Mouse (Mus musculus) MEL (cell line): Measurements from ENCODE around the gene Megf8. TPM values are rescaled to one million over a fixed set of nuclear protein-coding genes. Genes with fewer than 3 reads are reported as not detected.

ENCODE experiments used
- DNase-seq: peaks from one replicate; pipeline ENCODE4 v3.0.0; 2011; ENCODE audit warnings: low read depth, low spot score
- H3K27ac ChIP-seq: 2 replicates; pipeline ENCODE4 v1.5.1; 2012; ENCODE audit warnings: low read depth, mild to moderate bottlenecking, control low read depth, low read length, moderate library complexity; ENCODE audit not compliant: control insufficient read depth
- H3K27me3 ChIP-seq, 2 experiments: fragments of 150-350 bp in 1 of 2; sonication (generic) in 1 of 2; 2 replicates each; pipeline ENCODE4 v1.6.1; 2012; ENCODE audit warnings: low read length in 2 of 2, mild to moderate bottlenecking in 2 of 2, improper control_type of control experiment in 1 of 2, moderate library complexity in 1 of 2; ENCODE audit not compliant: insufficient read depth in 2 of 2, control insufficient read depth in 1 of 2
- H3K36me3 ChIP-seq, 2 experiments: 2 replicates each; pipeline ENCODE4 v1.6.1; 2012 to 2014; ENCODE audit warnings: low read length in 2 of 2, improper control_type of control experiment in 1 of 2, inconsistent platforms in 1 of 2, mild to moderate bottlenecking in 1 of 2; ENCODE audit not compliant: insufficient read depth in 2 of 2, control insufficient read depth in 1 of 2
- H3K4me1 ChIP-seq, 2 experiments: fragments of 150-350 bp in 1 of 2; sonication (generic) in 1 of 2; 2 replicates each; pipeline ENCODE4 v1.6.1; 2012; ENCODE audit warnings: low read length in 2 of 2, improper control_type of control experiment in 1 of 2, mild to moderate bottlenecking in 1 of 2; ENCODE audit not compliant: insufficient read depth in 2 of 2, control insufficient read depth in 1 of 2
- H3K4me3 ChIP-seq, 2 experiments: fragments of 150-350 bp in 1 of 2; sonication (generic) in 1 of 2; 2 replicates each; pipeline ENCODE4 v1.5.1; 2012; ENCODE audit warnings: low read depth in 2 of 2, low read length in 2 of 2, mild to moderate bottlenecking in 2 of 2, moderate library complexity in 2 of 2, control low read depth in 1 of 2, improper control_type of control experiment in 1 of 2; ENCODE audit not compliant: control insufficient read depth in 1 of 2, insufficient read depth in 1 of 2
- H3K79me2 ChIP-seq: 2 replicates; pipeline ENCODE4 v1.6.1; 2012; ENCODE audit warnings: mild to moderate bottlenecking, low read length, moderate library complexity; ENCODE audit not compliant: control insufficient read depth, poor library complexity, insufficient read depth
- H3K9ac ChIP-seq: 2 replicates; pipeline ENCODE4 v1.6.1; 2012; ENCODE audit warnings: low read depth, mild to moderate bottlenecking, control low read depth, low read length, moderate library complexity; ENCODE audit not compliant: control insufficient read depth, poor library complexity, severe bottlenecking
- H3K9me3 ChIP-seq: fragments of 150-350 bp; sonication (generic); replicated peaks from 2 replicates; pipeline ENCODE4 v1.6.1; 2012; ENCODE audit warnings: mild to moderate bottlenecking, low read length, improper control_type of control experiment, moderate library complexity; ENCODE audit not compliant: insufficient read depth
- CHD1 ChIP-seq: IDR thresholded peaks from 2 replicates; pipeline ENCODE4 v1.6.1; 2012; ENCODE audit warnings: low read depth, mild to moderate bottlenecking, inconsistent platforms, low read length, improper control_type of control experiment
- CTCF ChIP-seq, 3 experiments: IDR thresholded peaks in 2 of 3; conservative IDR thresholded peaks in 1 of 3; 2 replicates each; pipeline ENCODE4 v1.5.1; 2011 to 2012; ENCODE audit warnings: low read length in 3 of 3, low read depth in 2 of 3, mild to moderate bottlenecking in 2 of 3, improper control_type of control experiment in 1 of 3, inconsistent platforms in 1 of 3, mixed read lengths in 1 of 3, moderate library complexity in 1 of 3; ENCODE audit not compliant: control insufficient read depth in 1 of 3, insufficient read depth in 1 of 3, poor library complexity in 1 of 3, severe bottlenecking in 1 of 3
- E2F4 ChIP-seq: IDR thresholded peaks from 2 replicates; pipeline ENCODE4 v1.6.1; 2011; ENCODE audit warnings: low read depth, low read length, improper control_type of control experiment, borderline replicate concordance
- ELF1 ChIP-seq: IDR thresholded peaks from 2 replicates; pipeline ENCODE4 v1.6.1; 2014; ENCODE audit warnings: low read depth, mild to moderate bottlenecking, inconsistent platforms, low read length, improper control_type of control experiment, moderate library complexity
- EP300 ChIP-seq, 2 experiments: IDR thresholded peaks; 2 replicates each; pipeline ENCODE4 v1.6.1; 2011; ENCODE audit warnings: improper control_type of control experiment in 2 of 2, low read length in 2 of 2, low read depth in 1 of 2, mild to moderate bottlenecking in 1 of 2
- GATA1 ChIP-seq: IDR thresholded peaks from 2 replicates; pipeline ENCODE4 v1.6.1; 2011; ENCODE audit warnings: low read depth, low read length, improper control_type of control experiment
- JUND ChIP-seq: IDR thresholded peaks from 2 replicates; pipeline ENCODE4 v1.6.1; 2011; ENCODE audit warnings: low read depth, mild to moderate bottlenecking, improper control_type of control experiment, low read length
- MAFK ChIP-seq: IDR thresholded peaks from 2 replicates; pipeline ENCODE4 v1.6.1; 2011; ENCODE audit warnings: low read depth, mild to moderate bottlenecking, low read length, improper control_type of control experiment, borderline replicate concordance
- MXI1 ChIP-seq: IDR thresholded peaks from 2 replicates; pipeline ENCODE4 v1.6.1; 2011; ENCODE audit warnings: mild to moderate bottlenecking, low read depth, low read length, improper control_type of control experiment
- NRF1 ChIP-seq: IDR thresholded peaks from 2 replicates; pipeline ENCODE4 v1.6.1; 2014; ENCODE audit warnings: low read depth, mild to moderate bottlenecking, inconsistent platforms, low read length, improper control_type of control experiment, moderate library complexity; ENCODE audit not compliant: poor library complexity, insufficient read depth, severe bottlenecking
- POLR2A ChIP-seq, 2 experiments: IDR thresholded peaks; 2 replicates each; pipeline ENCODE4 v1.6.1; 2011 to 2012; ENCODE audit warnings: low read length in 2 of 2, mild to moderate bottlenecking in 2 of 2, control low read depth in 1 of 2, improper control_type of control experiment in 1 of 2, low read depth in 1 of 2, moderate library complexity in 1 of 2; ENCODE audit not compliant: control insufficient read depth in 1 of 2, insufficient read depth in 1 of 2, poor library complexity in 1 of 2
- POLR2AphosphoS5 ChIP-seq: IDR thresholded peaks from 2 replicates; pipeline ENCODE4 v1.6.1; 2012; ENCODE audit warnings: low read depth, borderline replicate concordance, mild to moderate bottlenecking, inconsistent platforms, low read length, moderate library complexity, mixed read lengths
- RAD21 ChIP-seq: IDR thresholded peaks from 2 replicates; pipeline ENCODE4 v1.6.1; 2011; ENCODE audit warnings: mild to moderate bottlenecking, low read depth, low read length, improper control_type of control experiment
- SIN3A ChIP-seq: IDR thresholded peaks from 2 replicates; pipeline ENCODE4 v1.6.1; 2012; ENCODE audit warnings: low read length, improper control_type of control experiment, inconsistent platforms
- TAL1 ChIP-seq: IDR thresholded peaks from 2 replicates; pipeline ENCODE4 v1.6.1; 2012; ENCODE audit warnings: mild to moderate bottlenecking, inconsistent platforms, low read length, moderate library complexity, mixed read lengths
- TBP ChIP-seq: IDR thresholded peaks from 2 replicates; pipeline ENCODE4 v1.8.0; 2011; ENCODE audit warnings: low read depth, low read length, improper control_type of control experiment
- TCF12 ChIP-seq: IDR thresholded peaks from 2 replicates; pipeline ENCODE4 v1.6.1; 2014; ENCODE audit warnings: low read depth, mild to moderate bottlenecking, inconsistent platforms, low read length, improper control_type of control experiment, moderate library complexity
- UBTF ChIP-seq: IDR thresholded peaks from 2 replicates; pipeline ENCODE4 v1.6.1; 2012; ENCODE audit warnings: low read depth, mild to moderate bottlenecking, inconsistent platforms, low read length, improper control_type of control experiment, moderate library complexity, borderline replicate concordance; ENCODE audit not compliant: insufficient read depth
- USF2 ChIP-seq, 2 experiments: IDR thresholded peaks; 2 replicates each; pipeline ENCODE4 v1.6.1; 2011 to 2012; ENCODE audit warnings: improper control_type of control experiment in 2 of 2, low read length in 2 of 2, borderline replicate concordance in 1 of 2, inconsistent platforms in 1 of 2, low read depth in 1 of 2, mild to moderate bottlenecking in 1 of 2; ENCODE audit not compliant: insufficient read depth in 1 of 2
- ZNF384 ChIP-seq: IDR thresholded peaks from 2 replicates; pipeline ENCODE4 v1.6.1; 2012; ENCODE audit warnings: low read depth, mild to moderate bottlenecking, inconsistent platforms, low read length, improper control_type of control experiment
- polyA plus RNA-seq, 2 experiments: library from polyadenylated mRNA; stranded (reverse) in 1 of 2; unstranded in 1 of 2; fragments of >175 nt in 1 of 2; fragments of >200 nt in 1 of 2; gene quantifications; 2 replicates each; pipeline versions ENCODE4 v1.2.1 to v1.2.4; 2012; ENCODE audit warnings: low replicate concordance in 2 of 2, low read depth in 1 of 2; ENCODE audit not compliant: insufficient read length in 2 of 2, insufficient read depth in 1 of 2, missing spikeins in 1 of 2
- total RNA-seq: library from RNA; depleted of rRNA; stranded (reverse); fragments of 300-350 nt; gene quantifications from 2 replicates; pipeline ENCODE4 v1.2.3, GENCODE M21; 2012

Gene Megf8
- total and polyA plus RNA-seq, 3 experiments, result 12.7 to 22.0 TPM; not detected in 1

GRCm38 (mm10) chr7:25379551-25380351 is 62.8 kb downstream of the Megf8 start (continued):
- no peak for TF ChIP-seq JUND

DNA sequence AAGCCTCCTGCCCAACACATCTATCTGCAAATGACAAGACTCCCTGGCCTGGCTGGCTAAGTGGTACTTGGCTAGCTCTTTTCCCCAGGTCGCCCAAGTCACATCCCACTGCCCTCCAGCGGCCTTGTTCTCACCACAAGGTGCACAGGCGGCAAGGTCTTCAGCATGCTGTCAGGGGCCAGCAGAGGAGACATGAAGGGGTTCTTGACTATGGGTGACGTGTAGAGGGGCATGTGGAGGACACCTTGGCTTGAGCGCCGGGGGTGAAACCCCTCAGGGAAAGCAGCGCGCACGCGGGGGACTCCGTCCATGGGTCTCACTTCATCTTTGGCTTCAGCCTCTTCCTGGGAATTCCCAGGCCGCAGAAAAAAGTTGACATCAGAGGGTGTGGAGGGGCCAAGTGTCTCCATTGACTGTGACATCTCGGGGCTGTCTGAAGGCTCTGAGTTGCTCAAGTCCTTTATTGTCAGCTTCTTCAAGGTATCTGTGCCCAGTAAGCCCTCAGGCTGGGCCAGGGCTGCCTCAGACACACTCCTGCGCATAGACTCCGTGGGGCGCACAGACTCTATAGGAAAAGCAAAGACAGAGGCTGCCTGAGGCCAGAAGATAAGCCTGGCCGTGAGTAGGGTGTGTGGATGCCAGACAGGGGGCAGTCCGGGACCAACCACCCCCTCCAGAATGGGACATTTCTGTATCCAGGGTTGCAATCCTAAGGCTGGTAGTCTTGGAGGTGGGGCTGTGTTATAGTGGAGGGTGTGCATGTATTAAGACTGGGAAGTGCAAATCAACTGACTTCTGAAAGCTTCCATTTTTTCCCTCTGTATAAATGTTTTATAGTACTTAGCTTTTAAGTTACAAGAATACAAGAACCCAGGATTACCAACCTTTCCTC is 63.7 kb downstream of the Megf8 start:
- H3K27ac ChIP-seq, result no peak overlapping the region
- no peaks in the 10 kb centered on the region for H3K27me3 ChIP-seq
- peaks cover 0 to 3% of the 10 kb centered on the region in 2 experiments; a peak in 1 of 4 replicates for H3K36me3 ChIP-seq
- TF ChIP-seq CTCF (IDR thresholded peaks at IDR 0.05 in 2 of 3, conservative IDR thresholded peaks at IDR 0.05 in 1 of 3; ENCODE audit: control insufficient read depth in 1 of 3, insufficient read depth in 1 of 3, low read depth in 2 of 3, low read length in 3 of 3, poor library complexity in 1 of 3, severe bottlenecking in 1 of 3), result no peak
- TF ChIP-seq MAFK, result no peak
- no peak for TF ChIP-seq POLR2A (IDR thresholded peaks at IDR 0.05; ENCODE audit: control insufficient read depth in 1 of 2, insufficient read depth in 1 of 2, low read depth in 1 of 2, low read length in 2 of 2, poor library complexity in 1 of 2)
- TF ChIP-seq ZNF384, result no peak
- TF ChIP-seq TBP, result no peak
- TF ChIP-seq RAD21, result no peak
- TF ChIP-seq TCF12, result no peak
- no peak for TF ChIP-seq SIN3A
- TF ChIP-seq GATA1, result no peak
- TF ChIP-seq USF2 (IDR thresholded peaks at IDR 0.05; ENCODE audit: borderline replicate concordance in 1 of 2, insufficient read depth in 1 of 2, low read depth in 1 of 2, low read length in 2 of 2), result no peak
- TF ChIP-seq EP300 (IDR thresholded peaks at IDR 0.05; ENCODE audit: low read depth in 1 of 2, low read length in 2 of 2), result no peak
- no peak for TF ChIP-seq TAL1
- no peak for TF ChIP-seq E2F4
- TF ChIP-seq ELF1, result no peak
- no peak for TF ChIP-seq CHD1
- no peak for TF ChIP-seq UBTF
- TF ChIP-seq MXI1, result no peak
- TF ChIP-seq POLR2AphosphoS5, result no peak
- TF ChIP-seq NRF1, result no peak
- no peaks in the 10 kb centered on the region for H3K79me2 ChIP-seq
- no peak overlapping the region for H3K9ac ChIP-seq
- no peaks in the 10 kb centered on the region for H3K9me3 ChIP-seq
- H3K4me1 ChIP-seq, result peaks cover 2 to 5% of the 10 kb centered on the region in 2 experiments; a peak in 3 of 4 replicates
- H3K4me3 ChIP-seq, result no peak overlapping the region
- no peak for DNase-seq
